Mouse (Mus musculus) neural tube, embryonic 14.5 days (tissue): ENCODE results near the gene Emx1. TPM values are rescaled to one million over a fixed set of nuclear protein-coding genes. Genes with fewer than 3 reads are reported as not detected.

Experiments
- ATAC-seq: fragments of 200-750 bp; cut with Nextera tagmentation; 2 replicates; pipeline ENCODE4 v1.8.0; 2017; ENCODE audit warnings: low read depth, mild to moderate bottlenecking, moderate TSS enrichment, moderate library complexity
- H3K27ac ChIP-seq: fragments of 300-500 bp; sonication (generic); 2 replicates; pipeline ENCODE4 v1.5.1; 2014; ENCODE audit warnings: low read depth, mild to moderate bottlenecking, control low read depth, low read length, moderate library complexity, mixed read lengths
- H3K27me3 ChIP-seq: fragments of 300-500 bp; sonication (generic); 2 replicates; pipeline ENCODE4 v1.6.1; 2014; ENCODE audit warnings: low read length; ENCODE audit not compliant: control insufficient read depth, insufficient read depth
- H3K36me3 ChIP-seq: fragments of 300-500 bp; sonication (generic); 2 replicates; pipeline ENCODE4 v1.6.1; 2014; ENCODE audit warnings: low read length, mixed read lengths; ENCODE audit not compliant: control insufficient read depth, insufficient read depth
- H3K4me1 ChIP-seq: fragments of 300-500 bp; sonication (generic); 2 replicates; pipeline ENCODE4 v1.6.1; 2014; ENCODE audit warnings: low read length; ENCODE audit not compliant: control insufficient read depth, insufficient read depth
- H3K4me2 ChIP-seq: fragments of 300-500 bp; sonication (generic); 2 replicates; pipeline ENCODE4 v1.6.1; 2014; ENCODE audit warnings: mild to moderate bottlenecking, low read depth, low read length, control low read depth
- H3K4me3 ChIP-seq: fragments of 300-500 bp; sonication (generic); 2 replicates; pipeline ENCODE4 v1.5.1; 2014; ENCODE audit warnings: low read depth, low read length, control low read depth, mixed read lengths
- H3K9ac ChIP-seq: fragments of 300-500 bp; sonication (generic); replicated peaks from 2 replicates; pipeline ENCODE4 v1.6.1; 2014; ENCODE audit warnings: low read depth, mild to moderate bottlenecking, control low read depth, low read length, mixed read lengths
- H3K9me3 ChIP-seq: fragments of 300-500 bp; sonication (generic); 2 replicates; pipeline ENCODE4 v1.6.1; 2016; ENCODE audit warnings: low read length; ENCODE audit not compliant: control insufficient read depth
- WGBS: fragments of 180-500 bp; shearing (Covaris S2); extraction: QIAGEN DNeasy Blood & Tissue Kit; methylation state at CpG from one replicate; pipeline ENCODE4 v1.1.7; 2014; 5-methylcytosine and 5-hydroxymethylcytosine counted together
- polyA plus RNA-seq: library from polyadenylated mRNA; unstranded; fragments of >200 nt; fragmentation: Nextera tagmentation; extraction: Ambion mirVana; gene quantifications from 2 replicates; pipeline ENCODE4 v1.2.1, GENCODE M21; 2014

The Emx1 gene
- polyA plus RNA-seq, 1 experiment from 2014 or later, result not detected

DNA sequence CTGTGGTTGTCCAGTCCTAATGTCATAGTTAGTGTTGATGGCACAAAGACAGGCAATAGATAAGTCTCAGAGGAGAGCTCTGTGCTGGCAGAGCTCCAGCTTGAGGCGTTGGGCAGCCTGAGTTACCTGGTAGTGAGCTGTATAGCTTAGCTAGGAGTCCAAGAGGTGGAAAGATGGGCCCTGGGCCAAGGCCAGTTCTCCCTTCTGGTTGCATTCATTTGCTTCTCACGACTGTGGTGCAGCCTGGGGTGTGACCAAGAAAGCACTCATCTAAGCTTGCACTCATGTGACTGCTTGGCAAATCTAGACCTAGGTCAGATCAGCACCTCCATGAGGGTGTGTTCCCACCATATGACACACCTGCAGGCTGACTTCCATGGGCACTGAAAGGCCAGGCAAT is 10.7 kb downstream of the Emx1 start:
- H3K36me3 ChIP-seq, result no peaks in the 10 kb centered on the region
- no peaks in the 10 kb centered on the region for H3K9me3 ChIP-seq
- no peak overlapping the region for H3K4me2 ChIP-seq
- no peak overlapping the region for H3K4me3 ChIP-seq
- no peak for ATAC-seq
- whole genome bisulfite sequencing, result 55% methylated on average over 2 of the region's 2 CpGs
- no peak overlapping the region for H3K9ac ChIP-seq
- H3K4me1 ChIP-seq, result 0 out of 2 replicates have a peak, but pooled peaks cover 3% of the 10 kb centered on the region
- peaks cover 32% of the 10 kb centered on the region for H3K27me3 ChIP-seq
- H3K27ac ChIP-seq, result no peak overlapping the region

DNA sequence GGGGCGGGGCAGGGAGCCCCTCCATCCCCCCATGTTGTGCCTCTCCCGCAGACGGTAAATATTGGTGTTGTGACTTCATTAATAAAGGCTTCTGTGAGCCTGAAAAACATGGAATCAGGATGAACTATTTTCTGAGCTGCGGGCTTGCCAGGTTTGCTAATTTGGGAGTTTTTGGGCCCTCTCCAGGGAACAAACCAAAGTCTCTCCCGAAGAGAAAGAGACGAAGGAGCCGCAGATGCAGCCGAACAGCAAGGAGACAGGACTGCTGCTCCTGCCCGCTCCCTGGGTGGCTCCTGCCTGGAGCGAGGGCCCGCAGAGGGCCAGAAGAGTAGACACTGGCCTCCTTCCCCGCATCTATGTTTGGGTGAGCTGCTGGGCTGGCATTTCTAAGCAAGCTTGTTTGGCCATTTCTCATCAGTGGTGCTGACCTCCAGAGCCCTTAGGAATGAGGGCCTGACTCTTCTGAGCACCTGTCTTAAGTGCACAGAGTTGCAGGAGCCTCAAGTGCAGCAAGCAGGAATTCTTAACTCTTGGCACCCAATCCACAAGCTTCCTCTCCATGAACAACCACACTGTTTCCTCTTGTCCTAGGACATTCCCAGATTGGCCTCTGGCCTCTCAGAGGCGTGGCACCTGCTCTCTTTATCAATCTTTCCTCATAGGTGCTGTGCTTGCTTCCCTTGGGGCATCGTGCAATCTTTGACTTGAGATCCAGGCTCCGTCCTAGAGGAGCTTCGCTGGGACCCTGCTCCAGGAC is 19.1 kb downstream of the Emx1 start:
- no peaks in the 10 kb centered on the region for H3K4me1 ChIP-seq
- no peaks in the 10 kb centered on the region for H3K27me3 ChIP-seq
- no peak overlapping the region for H3K4me2 ChIP-seq
- no peak overlapping the region for H3K27ac ChIP-seq
- no peaks in the 10 kb centered on the region for H3K9me3 ChIP-seq
- 28% methylated on average over 16 of the region's 16 CpGs for WGBS
- H3K9ac ChIP-seq, result no peak overlapping the region
- H3K4me3 ChIP-seq, result no peak overlapping the region
- H3K36me3 ChIP-seq, result no peaks in the 10 kb centered on the region
- ATAC-seq, result no peak

DNA sequence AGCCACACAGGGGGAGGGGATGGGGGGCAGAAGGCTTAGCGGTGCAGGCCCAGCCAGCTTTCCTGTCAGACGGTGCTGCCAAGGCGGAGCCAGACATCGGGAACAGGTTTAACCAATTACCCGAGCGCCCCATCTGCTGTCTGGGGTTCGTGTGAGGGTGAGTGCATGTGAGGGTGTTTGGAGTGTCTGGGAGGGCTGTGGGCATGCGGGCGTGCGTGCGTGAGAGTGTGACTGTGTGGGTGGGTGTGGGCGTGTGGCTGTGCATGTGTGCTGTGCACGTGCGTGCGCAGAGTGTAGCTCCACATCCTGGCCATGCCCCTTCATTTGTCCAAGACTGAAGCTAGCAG is 19.7 kb downstream of the Emx1 start:
- no peaks in the 10 kb centered on the region for H3K4me1 ChIP-seq
- H3K36me3 ChIP-seq, result no peaks in the 10 kb centered on the region
- H3K4me3 ChIP-seq, result no peak overlapping the region
- no peak for ATAC-seq
- WGBS, result 51% methylated on average over 15 of the region's 15 CpGs
- no peak overlapping the region for H3K4me2 ChIP-seq
- H3K27ac ChIP-seq, result no peak overlapping the region
- H3K9ac ChIP-seq, result no peak overlapping the region
- no peaks in the 10 kb centered on the region for H3K9me3 ChIP-seq
- no peaks in the 10 kb centered on the region for H3K27me3 ChIP-seq

DNA sequence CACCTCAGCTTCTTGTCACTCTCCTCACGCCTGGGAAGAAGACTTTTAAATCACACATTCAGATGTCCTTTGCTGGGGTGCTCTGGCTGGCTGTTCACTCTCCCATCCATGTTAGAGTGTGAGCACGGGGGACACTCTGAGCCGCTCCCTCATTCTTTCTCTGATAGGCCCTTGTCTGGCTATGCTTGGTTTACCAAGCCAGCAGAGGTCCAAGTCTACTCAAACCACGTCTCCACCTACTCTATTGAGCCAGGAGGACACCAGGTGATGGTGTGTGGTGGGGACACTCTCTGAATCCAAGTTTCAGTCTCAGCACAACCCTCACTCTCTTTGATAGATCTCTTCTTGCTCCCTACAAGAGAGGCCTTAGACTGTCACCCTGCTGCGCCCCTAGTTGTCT is 20.1 kb downstream of the Emx1 start:
- Histone ChIP-seq H3K9me3 (no peaks in the 10 kb centered on the region), H3K4me1 (no peaks in the 10 kb centered on the region), H3K4me2 (no peak overlapping the region), H3K27me3 (no peaks in the 10 kb centered on the region), H3K27ac (no peak overlapping the region), H3K9ac (no peak overlapping the region), H3K4me3 (no peak overlapping the region), H3K36me3 (no peaks in the 10 kb centered on the region)
- no peak for ATAC-seq
- WGBS, result 81% methylated on average over 5 of the region's 5 CpGs

DNA sequence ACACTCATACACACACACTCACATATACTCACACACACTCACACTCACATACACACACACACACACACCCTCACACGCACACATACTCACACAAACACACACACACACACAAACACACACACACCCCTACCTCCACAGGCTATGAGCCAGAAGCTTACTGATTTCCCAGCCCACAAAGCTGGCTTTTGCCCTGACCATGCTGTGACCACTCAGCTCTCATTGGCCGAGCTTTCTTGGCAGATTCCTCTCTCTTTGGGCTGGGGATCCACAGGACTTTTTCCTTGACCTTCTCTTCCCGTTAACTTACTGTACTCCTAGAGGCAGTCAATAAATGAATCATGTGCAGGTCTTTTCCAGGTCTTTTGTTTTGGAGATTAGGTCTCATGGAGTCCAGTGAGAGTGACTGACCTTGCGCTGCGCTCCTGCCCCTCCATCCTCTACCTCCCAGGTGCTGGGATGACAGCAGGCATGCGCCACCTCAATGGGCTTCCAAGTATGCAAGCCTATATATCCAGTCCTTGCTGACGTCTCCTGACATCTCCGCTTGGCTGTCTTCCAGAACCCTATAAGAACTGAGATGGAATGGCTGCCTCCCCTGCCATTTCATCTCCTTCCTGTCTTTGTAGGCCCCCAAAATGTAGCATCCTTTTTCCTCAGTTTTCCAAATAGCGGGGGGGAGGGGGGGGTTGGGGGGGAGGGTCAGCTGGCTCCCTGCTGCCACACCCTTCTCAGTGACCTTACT is 22.2 kb downstream of the Emx1 start:
- no peaks in the 10 kb centered on the region for H3K27me3 ChIP-seq
- no peak overlapping the region for H3K4me3 ChIP-seq
- ATAC-seq, result no peak
- 80% methylated on average over 9 of the region's 9 CpGs for WGBS
- H3K4me2 ChIP-seq, result no peak overlapping the region
- no peak overlapping the region for H3K27ac ChIP-seq
- no peaks in the 10 kb centered on the region for H3K4me1 ChIP-seq
- no peak overlapping the region for H3K9ac ChIP-seq
- no peaks in the 10 kb centered on the region for H3K9me3 ChIP-seq
- H3K36me3 ChIP-seq, result no peaks in the 10 kb centered on the region

DNA sequence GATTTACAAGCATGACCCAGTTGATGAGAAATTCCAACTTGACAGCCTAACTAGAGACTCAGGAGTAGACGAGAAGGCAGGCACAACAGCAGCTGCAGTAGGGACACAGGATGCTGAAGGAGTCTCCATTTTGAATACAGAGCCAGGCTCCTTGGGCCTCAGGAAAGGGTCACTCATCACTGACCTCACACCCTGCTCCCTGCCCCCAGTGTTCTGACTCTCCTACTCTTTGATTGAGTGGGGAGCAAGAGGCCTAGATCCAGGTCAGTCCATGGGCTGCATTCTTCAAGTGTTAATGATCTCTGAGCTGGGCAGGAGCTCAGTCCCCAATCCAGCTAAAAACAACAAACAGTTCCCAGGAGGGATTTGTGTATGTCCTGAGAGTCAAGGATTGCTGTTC is 23.4 kb downstream of the Emx1 start:
- no peak for ATAC-seq
- no peaks in the 10 kb centered on the region for H3K36me3 ChIP-seq
- 71% methylated on average over 1 of the region's 1 CpGs for WGBS
- no peak overlapping the region for H3K9ac ChIP-seq
- H3K9me3 ChIP-seq, result no peaks in the 10 kb centered on the region
- H3K4me1 ChIP-seq, result no peaks in the 10 kb centered on the region
- no peak overlapping the region for H3K4me3 ChIP-seq
- H3K27me3 ChIP-seq, result no peaks in the 10 kb centered on the region
- no peak overlapping the region for H3K4me2 ChIP-seq
- H3K27ac ChIP-seq, result no peak overlapping the region

DNA sequence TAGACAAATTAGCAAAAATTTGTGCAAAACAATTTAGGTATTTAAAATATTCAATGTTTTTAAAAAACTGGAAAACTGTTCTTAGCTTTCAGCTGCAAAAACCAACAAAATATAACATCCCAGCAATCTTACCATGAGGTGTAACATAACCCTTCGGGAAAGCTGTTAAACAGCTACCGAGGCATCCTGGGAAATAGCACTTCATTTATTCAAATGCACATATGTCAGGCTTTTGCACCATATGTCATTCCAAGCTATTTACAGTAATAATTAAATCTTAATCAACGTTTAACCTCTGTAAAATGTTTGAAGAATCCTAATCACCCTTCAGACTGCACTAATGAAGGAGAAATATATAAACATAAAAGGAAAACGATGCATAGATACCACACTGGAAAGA is 31.0 kb downstream of the Emx1 start:
- Histone ChIP-seq H3K27me3 (no peaks in the 10 kb centered on the region), H3K27ac (no peak overlapping the region), H3K36me3 (no peaks in the 10 kb centered on the region), H3K4me3 (no peak overlapping the region), H3K9ac (no peak overlapping the region), H3K4me1 (0 out of 2 replicates have a peak, but pooled peaks cover 3% of the 10 kb centered on the region), H3K9me3 (no peaks in the 10 kb centered on the region), H3K4me2 (no peak overlapping the region)
- ATAC-seq, result no peak
- 47% methylated on average over 4 of the region's 4 CpGs for WGBS

DNA sequence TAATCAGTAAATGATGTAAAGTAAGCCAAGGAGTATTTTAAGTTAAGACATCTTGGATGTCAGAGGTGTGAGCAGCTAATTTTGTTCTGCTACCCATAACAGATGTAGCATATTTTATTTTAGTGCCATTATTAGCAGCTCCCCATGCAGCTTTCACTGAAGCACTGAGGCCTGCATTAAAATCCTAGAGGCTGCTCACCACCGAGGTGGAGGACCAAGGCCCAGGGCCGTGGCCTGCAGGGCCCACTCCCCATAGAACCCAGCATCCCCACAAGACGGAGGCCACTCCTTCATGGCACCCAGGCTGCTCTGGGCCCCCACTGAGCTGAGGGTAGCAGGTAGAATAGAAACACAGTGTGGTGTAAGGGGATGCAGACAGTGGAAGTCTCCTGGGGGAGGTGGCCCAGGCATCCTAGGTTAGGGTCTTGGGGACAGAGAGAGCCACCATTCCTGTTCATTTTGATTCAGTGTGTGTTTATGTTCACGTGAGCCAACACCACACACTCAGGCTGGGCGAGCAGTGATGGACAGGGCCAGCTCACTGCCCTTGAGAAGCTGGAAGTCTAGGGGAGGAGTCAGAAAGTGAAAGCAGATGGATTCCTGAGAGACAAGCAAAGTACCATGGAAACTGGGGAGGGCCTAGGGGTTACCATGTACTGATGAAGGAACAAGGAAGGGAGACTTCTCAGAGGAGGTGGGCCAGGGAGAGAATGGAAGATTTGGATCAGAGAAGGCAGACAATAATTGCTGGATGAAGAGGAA is 31.6 kb downstream of the Emx1 start:
- Histone ChIP-seq H3K4me3 (no peak overlapping the region), H3K36me3 (no peaks in the 10 kb centered on the region), H3K9me3 (no peaks in the 10 kb centered on the region), H3K4me2 (no peak overlapping the region), H3K4me1 (0 out of 2 replicates have a peak, but pooled peaks cover 3% of the 10 kb centered on the region), H3K27me3 (no peaks in the 10 kb centered on the region), H3K27ac (no peak overlapping the region), H3K9ac (no peak overlapping the region)
- no peak for ATAC-seq
- 54% methylated on average over 5 of the region's 5 CpGs for WGBS

DNA sequence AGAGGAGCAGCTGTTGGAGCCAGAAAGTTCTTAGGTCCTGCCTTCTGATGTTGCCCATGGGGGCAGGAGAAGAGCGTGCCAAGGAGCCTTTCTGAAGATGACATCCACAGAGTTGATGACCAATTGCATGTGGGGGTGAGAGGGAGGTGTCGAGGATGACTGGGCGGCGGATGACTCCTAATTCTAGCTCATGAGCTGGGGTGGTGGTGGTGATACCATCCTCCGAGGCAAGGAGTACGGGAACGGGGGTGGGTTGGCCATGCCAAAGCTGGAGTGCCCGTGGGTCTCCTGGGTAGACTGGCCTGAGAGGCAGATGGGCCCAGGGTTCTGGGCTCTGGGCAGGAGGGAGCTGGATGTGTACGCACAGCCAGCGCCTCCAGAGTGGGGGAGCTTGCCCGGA is 32.5 kb downstream of the Emx1 start:
- H3K4me1 ChIP-seq, result 0 out of 2 replicates have a peak, but pooled peaks cover 3% of the 10 kb centered on the region
- no peaks in the 10 kb centered on the region for H3K36me3 ChIP-seq
- 95% methylated on average over 11 of the region's 11 CpGs for WGBS
- no peak overlapping the region for H3K4me2 ChIP-seq
- ATAC-seq, result no peak
- no peak overlapping the region for H3K4me3 ChIP-seq
- no peak overlapping the region for H3K27ac ChIP-seq
- no peak overlapping the region for H3K9ac ChIP-seq
- no peaks in the 10 kb centered on the region for H3K9me3 ChIP-seq
- no peaks in the 10 kb centered on the region for H3K27me3 ChIP-seq
